Mouse (Mus musculus) midbrain, embryonic 10.5 days (tissue): ENCODE data around the gene Gm37240. TPM values are rescaled to one million over a fixed set of nuclear protein-coding genes. Genes with fewer than 3 reads are reported as not detected.

Experiments used
- DNase-seq: peaks from one replicate; pipeline ENCODE4 v3.0.0-alpha.2; 2017; ENCODE audit warnings: low spot score
- H3K27ac ChIP-seq: fragments of 300-500 bp; sonication (generic); replicated peaks from 2 replicates; pipeline ENCODE4 v1.5.1; 2016; ENCODE audit warnings: mild to moderate bottlenecking
- H3K27me3 ChIP-seq: fragments of 300-500 bp; sonication (generic); 2 replicates; pipeline ENCODE4 v1.6.1; 2016; ENCODE audit warnings: low read depth, mild to moderate bottlenecking; ENCODE audit not compliant: poor library complexity, severe bottlenecking
- H3K36me3 ChIP-seq: fragments of 300-500 bp; sonication (generic); 2 replicates; pipeline ENCODE4 v1.6.1; 2016; ENCODE audit warnings: mild to moderate bottlenecking, moderate library complexity
- H3K4me1 ChIP-seq: fragments of 300-500 bp; sonication (generic); 2 replicates; pipeline ENCODE4 v1.6.1; 2016
- H3K4me3 ChIP-seq: fragments of 300-500 bp; sonication (generic); 2 replicates; pipeline ENCODE4 v1.5.1; 2016; ENCODE audit warnings: mild to moderate bottlenecking, moderate library complexity
- H3K9me3 ChIP-seq: fragments of 300-500 bp; sonication (generic); replicated peaks from 2 replicates; pipeline ENCODE4 v1.6.1; 2016; ENCODE audit warnings: mild to moderate bottlenecking
- WGBS: fragments of 180-500 bp; shearing (Covaris S2); methylation state at CpG from one replicate; pipeline ENCODE4 v1.1.7; 2016; 5-methylcytosine and 5-hydroxymethylcytosine counted together
- polyA plus RNA-seq: library from polyadenylated mRNA; unstranded; fragments of >200 nt; fragmentation: Nextera tagmentation; extraction: Ambion mirVana; gene quantifications from 2 replicates; pipeline ENCODE4 v1.2.1, GENCODE M21; 2016

Gm37240 gene
- polyA plus RNA-seq, 1 experiment from 2014 or later, result 0.44 TPM

DNA sequence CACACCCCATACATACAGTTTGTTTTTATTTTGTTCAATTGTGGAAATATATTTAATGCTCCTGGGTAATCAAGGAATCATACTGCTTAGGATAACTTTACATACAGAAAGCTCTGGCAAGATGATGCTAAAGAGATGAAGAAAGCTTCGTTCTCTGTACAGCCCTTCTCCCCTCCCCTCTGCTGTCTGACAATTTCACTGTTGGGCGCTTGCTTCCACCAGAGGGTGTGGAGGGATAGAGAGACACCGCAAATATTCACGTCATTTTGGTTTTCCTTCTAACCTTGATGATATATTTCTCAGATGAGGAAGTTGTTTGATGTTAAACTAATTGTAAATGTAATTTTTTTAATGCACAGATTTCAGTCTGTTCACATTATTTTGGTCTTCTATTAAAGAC lies 931.5 kb downstream of the Gm37240 start:
- 82% methylated on average over 4 of the region's 4 CpGs for WGBS
- Histone ChIP-seq H3K36me3 (peaks cover 10% of the 10 kb centered on the region), H3K4me3 (no peak overlapping the region), H3K27ac (no peak overlapping the region), H3K27me3 (no peaks in the 10 kb centered on the region), H3K9me3 (no peaks in the 10 kb centered on the region), H3K4me1 (peaks cover 35% of the 10 kb centered on the region)
- DNase-seq, result no peak

DNA sequence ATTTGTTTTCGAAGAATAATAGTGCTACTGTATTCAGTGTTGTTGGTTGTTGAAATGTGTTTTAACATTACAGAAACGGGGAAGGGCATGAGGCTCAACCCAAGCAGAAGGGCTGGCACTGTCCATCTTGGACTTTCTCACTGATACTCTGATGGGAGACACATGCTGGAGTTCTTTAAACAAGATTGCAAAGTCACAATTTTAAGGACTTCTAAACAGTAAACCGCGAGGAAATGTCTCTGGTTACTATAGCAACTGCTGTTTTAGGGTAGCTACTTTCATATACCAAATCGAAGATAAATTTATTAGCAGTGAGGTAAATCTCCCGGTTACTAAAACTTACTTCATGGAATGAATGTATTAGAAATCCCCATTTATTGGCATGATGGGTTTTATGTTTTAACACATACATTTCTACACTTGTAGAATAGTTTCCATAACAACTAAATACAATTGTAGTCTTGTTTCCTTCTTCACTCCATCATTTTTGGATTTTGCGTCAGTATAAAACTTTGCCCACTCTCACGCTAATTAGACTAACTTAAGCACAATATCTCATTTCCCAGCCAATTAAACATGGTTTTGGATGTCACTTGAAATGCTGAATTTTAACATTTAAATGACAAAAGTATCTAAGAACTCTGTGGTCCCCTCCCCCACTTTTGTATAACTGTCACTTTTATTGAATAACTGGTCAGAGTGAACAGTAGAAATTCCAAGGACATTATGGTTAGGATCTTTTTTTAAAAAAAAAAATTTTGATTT lies 932.1 kb downstream of the Gm37240 start:
- no peaks in the 10 kb centered on the region for H3K27me3 ChIP-seq
- H3K4me1 ChIP-seq, result peaks cover 35% of the 10 kb centered on the region
- H3K9me3 ChIP-seq, result no peaks in the 10 kb centered on the region
- no peak overlapping the region for H3K27ac ChIP-seq
- no peak overlapping the region for H3K4me3 ChIP-seq
- WGBS, result 91% methylated on average over 8 of the region's 8 CpGs
- no peak for DNase-seq
- H3K36me3 ChIP-seq, result peaks cover 6% of the 10 kb centered on the region

DNA sequence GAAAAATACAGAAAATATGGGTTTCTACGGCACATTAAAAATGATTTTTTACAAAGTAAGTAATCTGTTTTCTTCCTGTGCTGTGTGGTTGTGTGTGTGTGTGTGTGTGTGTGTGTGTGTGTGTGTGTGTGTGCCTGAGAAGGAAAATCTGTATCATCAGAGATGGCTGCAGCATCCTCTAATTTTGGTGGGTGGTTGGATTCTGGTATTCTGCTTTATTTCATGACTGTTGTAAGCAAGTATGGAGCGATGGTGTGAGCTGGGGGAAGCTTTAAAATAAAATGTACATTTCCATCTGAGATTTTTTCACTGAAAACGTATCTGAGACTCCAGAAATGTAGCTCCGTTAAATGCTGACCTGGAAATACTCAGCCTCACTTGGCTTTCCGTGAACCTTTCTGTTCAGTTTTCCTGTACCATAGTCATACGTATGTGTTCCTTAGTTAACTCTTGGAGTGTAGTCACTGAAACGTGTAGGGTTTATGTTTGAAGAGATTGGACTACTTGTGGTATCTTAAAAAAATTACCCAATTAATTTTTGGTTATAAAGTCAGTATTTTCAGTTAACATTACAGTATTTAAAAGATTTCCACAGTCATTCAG lies 934.6 kb downstream of the Gm37240 start:
- Histone ChIP-seq H3K4me3 (peak overlapping the region; percentile 62), H3K4me1 (peaks cover 35% of the 10 kb centered on the region), H3K9me3 (no peaks in the 10 kb centered on the region), H3K27me3 (no peaks in the 10 kb centered on the region), H3K36me3 (no peaks in the 10 kb centered on the region), H3K27ac (peak overlapping the region; percentile 86)
- WGBS, result 86% methylated on average over 7 of the region's 7 CpGs
- DNase-seq, result no peak

DNA sequence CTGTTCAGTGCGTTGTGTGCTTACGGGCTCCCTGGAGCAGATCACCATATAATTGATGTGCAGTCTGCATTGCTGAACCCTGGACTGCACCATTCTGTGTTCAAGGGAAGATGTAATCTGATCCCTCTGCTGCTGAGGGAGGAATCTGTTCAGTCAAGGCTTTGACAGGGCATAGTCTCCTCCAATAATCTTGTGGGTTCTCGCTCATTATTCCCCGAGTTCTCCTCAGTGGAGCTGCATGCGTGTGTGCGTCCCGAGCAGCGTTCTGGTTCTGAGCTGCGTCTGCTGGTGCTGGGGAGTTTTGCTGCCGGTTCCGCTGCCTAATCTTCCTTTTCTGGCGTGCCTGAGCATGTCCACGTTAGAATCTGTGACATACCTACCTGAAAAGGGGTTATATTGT lies 935.2 kb downstream of the Gm37240 start:
- peaks cover 35% of the 10 kb centered on the region for H3K4me1 ChIP-seq
- no peaks in the 10 kb centered on the region for H3K36me3 ChIP-seq
- H3K27me3 ChIP-seq, result no peaks in the 10 kb centered on the region
- peak; percentile 79 for DNase-seq
- 24% methylated on average over 13 of the region's 13 CpGs for WGBS
- peak overlapping the region; percentile 86 for H3K27ac ChIP-seq
- no peaks in the 10 kb centered on the region for H3K9me3 ChIP-seq
- H3K4me3 ChIP-seq, result peak overlapping the region; percentile 62

DNA sequence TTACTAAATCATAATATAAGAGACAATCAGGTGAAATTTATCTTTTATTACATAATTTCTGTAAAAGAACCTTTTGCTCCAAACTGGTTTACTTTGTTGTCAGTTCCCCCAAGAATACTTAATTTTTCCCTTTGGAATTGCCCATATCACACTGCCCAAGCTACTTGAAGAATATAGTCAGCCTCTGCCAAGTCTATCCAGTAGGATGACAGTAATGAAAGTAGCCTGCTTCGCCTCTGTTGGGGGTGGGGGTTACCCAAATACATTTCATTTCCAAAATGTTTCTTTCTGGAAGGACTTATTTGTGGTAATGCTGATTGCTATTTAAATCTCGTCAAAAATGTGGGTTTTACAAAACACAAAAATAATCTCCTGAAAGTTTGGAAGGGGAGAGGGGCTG lies 935.6 kb downstream of the Gm37240 start:
- Histone ChIP-seq H3K27me3 (no peaks in the 10 kb centered on the region), H3K4me1 (peaks cover 35% of the 10 kb centered on the region), H3K36me3 (no peaks in the 10 kb centered on the region), H3K4me3 (peak overlapping the region; percentile 62), H3K9me3 (no peaks in the 10 kb centered on the region), H3K27ac (peak overlapping the region; percentile 86)
- 64% methylated on average over 2 of the region's 2 CpGs for WGBS
- no peak for DNase-seq

DNA sequence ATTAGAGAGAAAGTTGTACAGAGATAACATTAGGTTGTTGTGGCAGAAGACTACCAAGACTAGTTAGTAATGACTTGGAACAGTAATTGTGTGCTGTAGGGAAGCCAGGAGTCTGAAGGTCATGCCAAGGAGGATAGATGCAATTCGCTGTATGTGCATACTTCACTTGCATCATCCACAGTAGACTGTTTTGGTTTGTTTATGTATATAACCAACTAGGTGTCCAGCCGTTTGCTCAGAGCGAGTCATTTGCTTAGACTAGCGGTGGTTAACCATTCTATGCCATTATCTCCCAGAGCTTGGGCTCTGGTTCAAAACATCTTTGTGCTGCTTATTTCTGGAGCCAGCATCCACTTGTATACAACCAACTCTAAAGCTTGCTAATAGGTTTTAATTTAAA lies 937.9 kb downstream of the Gm37240 start:
- H3K27me3 ChIP-seq, result no peaks in the 10 kb centered on the region
- WGBS, result 93% methylated on average over 4 of the region's 4 CpGs
- H3K4me1 ChIP-seq, result peaks cover 23% of the 10 kb centered on the region
- no peaks in the 10 kb centered on the region for H3K36me3 ChIP-seq
- no peak overlapping the region for H3K4me3 ChIP-seq
- H3K27ac ChIP-seq, result no peak overlapping the region
- H3K9me3 ChIP-seq, result no peaks in the 10 kb centered on the region
- no peak for DNase-seq

DNA sequence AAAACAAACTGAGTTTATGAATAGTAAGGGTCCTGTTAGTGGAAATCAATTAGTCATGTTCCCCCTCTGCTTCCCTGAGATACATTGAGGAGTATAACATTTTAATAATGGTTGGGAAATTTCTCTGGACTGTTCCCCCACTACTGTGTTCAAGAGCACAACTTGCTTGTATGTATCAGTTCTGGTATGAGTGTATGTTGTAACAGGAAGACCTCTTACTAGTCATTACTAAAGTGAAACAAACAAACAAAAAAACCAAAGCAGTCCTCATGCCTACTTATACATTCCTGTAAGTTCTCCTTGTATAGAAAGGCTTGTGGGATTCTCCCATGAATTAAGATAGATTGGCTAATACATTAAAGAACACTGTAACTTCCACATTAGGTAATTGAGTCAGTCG lies 940.9 kb downstream of the Gm37240 start:
- WGBS, result 87% methylated on average over 1 of the region's 1 CpGs
- Histone ChIP-seq H3K27ac (no peak overlapping the region), H3K4me3 (no peak overlapping the region), H3K27me3 (no peaks in the 10 kb centered on the region), H3K4me1 (peaks cover 3% of the 10 kb centered on the region; the same call in 1 of the 2 replicates), H3K9me3 (no peaks in the 10 kb centered on the region), H3K36me3 (no peaks in the 10 kb centered on the region)
- DNase-seq, result no peak

DNA sequence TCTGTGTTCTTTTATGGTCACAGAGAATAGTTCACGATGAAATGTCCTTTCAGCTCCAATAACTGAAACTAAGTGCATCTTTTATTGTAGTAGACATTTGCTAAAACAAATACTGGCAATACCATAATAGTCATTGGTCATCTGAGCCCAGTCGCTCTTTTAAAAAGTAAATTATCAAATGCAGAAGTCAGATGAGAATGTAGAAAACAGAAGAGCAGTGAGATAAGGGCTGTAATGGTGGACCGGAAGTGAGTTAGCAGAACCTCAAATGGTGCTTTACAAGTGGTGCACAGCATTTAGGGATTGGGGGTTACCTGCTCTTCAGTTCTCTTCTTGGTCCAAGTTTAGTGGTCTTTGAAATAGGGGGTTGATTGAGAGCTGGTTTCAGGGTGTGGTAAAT lies 942.4 kb downstream of the Gm37240 start:
- no peak overlapping the region for H3K4me3 ChIP-seq
- no peaks in the 10 kb centered on the region for H3K4me1 ChIP-seq
- no peaks in the 10 kb centered on the region for H3K9me3 ChIP-seq
- DNase-seq, result no peak
- H3K27me3 ChIP-seq, result no peaks in the 10 kb centered on the region
- WGBS, result 93% methylated on average over 3 of the region's 3 CpGs
- H3K36me3 ChIP-seq, result no peaks in the 10 kb centered on the region
- H3K27ac ChIP-seq, result no peak overlapping the region

DNA sequence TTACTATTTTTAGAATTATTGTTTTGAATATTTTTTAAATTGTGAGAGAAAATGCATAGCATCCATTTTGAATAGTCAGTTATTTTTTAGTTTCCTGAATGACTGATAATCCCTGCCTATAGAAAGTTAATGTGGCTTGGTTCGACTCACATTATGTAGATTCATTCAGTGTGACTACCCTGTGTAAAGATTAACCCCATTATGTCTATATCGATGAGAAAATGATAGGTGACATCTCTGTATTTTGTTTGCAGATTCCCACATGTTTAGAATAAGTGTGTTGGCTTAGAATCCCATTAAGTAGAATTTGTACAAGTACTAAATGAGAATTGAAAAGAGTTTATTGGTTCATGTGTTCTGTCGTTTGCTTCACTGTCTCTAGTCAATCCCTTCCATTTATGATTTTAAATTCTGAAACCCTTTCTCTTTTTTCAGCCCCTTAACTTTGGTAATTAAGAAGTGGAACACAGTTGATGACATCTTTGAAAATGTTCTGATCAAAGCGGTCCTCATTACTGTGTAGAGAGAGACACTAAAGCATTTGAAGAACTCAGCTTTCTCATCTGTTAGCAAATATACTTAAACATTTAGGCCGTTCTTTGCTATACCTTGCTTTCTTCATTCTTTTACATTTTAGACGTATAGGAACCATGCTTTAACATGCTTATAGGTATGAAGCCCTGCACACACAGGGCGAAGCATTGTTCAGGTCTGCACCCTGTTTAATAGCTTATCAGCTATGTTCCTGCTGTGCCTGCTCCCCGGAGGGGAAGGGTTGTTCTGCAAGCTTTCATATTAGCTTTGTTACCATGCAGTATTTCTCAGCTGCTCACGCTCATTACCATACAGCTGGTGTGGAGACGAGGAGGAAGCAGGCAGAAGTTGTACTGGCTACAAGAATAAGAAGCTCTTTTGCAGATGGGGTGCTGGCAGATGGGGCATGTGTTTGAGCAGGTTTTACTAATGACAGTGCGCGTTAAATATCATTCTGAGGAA lies 949.7 kb downstream of the Gm37240 start:
- H3K27me3 ChIP-seq, result no peaks in the 10 kb centered on the region
- H3K27ac ChIP-seq, result peak overlapping the region; percentile 75
- DNase-seq, result peak; percentile 68
- H3K4me3 ChIP-seq, result peak overlapping the region; percentile 5; the same call in 1 of the 2 replicates
- peaks cover 28% of the 10 kb centered on the region for H3K4me1 ChIP-seq
- no peaks in the 10 kb centered on the region for H3K9me3 ChIP-seq
- 57% methylated on average over 12 of the region's 12 CpGs for WGBS
- H3K36me3 ChIP-seq, result no peaks in the 10 kb centered on the region

DNA sequence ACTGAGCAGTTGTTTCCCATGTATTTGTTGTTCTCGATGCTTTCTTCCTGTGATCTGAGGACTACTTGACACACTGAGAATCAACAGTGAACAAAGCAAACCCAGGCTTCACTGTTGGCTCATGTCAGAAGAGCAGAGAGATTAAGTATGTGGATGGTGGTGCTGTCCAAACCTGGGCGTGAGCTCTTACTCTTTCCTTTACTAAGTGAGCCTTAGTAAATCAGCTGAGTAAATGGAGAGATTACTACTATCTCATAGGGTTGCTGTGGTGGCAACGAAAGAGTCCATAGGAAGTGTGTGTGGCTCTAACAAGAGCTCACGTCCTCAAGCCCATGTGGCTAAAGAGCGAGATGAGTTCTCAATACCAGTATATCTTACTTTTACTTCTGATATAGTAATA lies 950.4 kb downstream of the Gm37240 start:
- Histone ChIP-seq H3K4me3 (no peak overlapping the region), H3K27me3 (no peaks in the 10 kb centered on the region), H3K27ac (peak overlapping the region; percentile 75), H3K4me1 (peaks cover 28% of the 10 kb centered on the region), H3K36me3 (no peaks in the 10 kb centered on the region), H3K9me3 (no peaks in the 10 kb centered on the region)
- WGBS, result 66% methylated on average over 5 of the region's 5 CpGs
- DNase-seq, result no peak

DNA sequence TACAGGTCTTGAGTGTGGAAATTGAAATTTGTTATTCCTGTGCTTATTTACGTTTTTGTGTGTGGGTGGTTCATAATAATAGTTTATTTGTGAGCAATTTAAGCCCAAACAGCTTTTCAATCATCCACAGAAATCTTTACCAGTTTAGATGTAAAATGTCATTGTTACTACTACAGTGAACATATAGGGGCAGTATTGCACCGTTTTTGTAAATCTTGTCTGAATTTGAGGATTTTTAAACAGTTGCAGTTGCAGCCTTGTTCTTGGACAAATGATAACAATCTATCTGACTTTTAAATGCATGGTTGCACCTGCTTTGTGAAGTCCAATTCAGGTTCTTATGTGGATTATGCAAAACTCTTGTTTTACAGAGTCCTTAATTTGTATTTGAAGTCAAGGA lies 951.1 kb downstream of the Gm37240 start:
- Histone ChIP-seq H3K36me3 (no peaks in the 10 kb centered on the region), H3K27me3 (no peaks in the 10 kb centered on the region), H3K9me3 (no peaks in the 10 kb centered on the region), H3K27ac (no peak overlapping the region), H3K4me1 (peaks cover 28% of the 10 kb centered on the region), H3K4me3 (no peak overlapping the region)
- WGBS, result 64% methylated on average over 2 of the region's 2 CpGs
- no peak for DNase-seq

DNA sequence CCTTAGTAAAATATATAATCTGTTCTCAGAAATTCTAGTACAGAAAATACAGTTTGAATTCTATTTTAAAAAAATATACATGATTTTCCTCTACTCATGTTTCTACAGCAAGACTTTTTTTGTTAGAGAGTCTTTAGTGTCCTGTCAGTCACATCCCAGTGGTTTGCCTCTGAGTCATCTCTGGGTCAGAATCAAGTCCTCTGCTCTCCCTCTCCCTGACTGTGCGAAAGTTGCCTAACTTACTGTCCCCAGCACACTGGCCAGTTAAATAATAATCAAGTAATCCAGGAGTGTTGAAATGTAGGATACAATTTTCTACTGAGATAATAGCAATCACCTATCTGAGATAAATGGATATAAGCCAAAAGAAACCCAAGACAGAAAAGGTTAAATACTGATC lies 951.6 kb downstream of the Gm37240 start:
- 90% methylated on average over 1 of the region's 1 CpGs for WGBS
- no peak overlapping the region for H3K4me3 ChIP-seq
- DNase-seq, result no peak
- H3K4me1 ChIP-seq, result peaks cover 28% of the 10 kb centered on the region
- no peaks in the 10 kb centered on the region for H3K36me3 ChIP-seq
- no peaks in the 10 kb centered on the region for H3K27me3 ChIP-seq
- H3K9me3 ChIP-seq, result no peaks in the 10 kb centered on the region
- H3K27ac ChIP-seq, result no peak overlapping the region
